Mouse (Mus musculus) spleen, adult 2 months (tissue): ENCODE measurements around the gene Spdl1. TPM values are rescaled to one million over a fixed set of nuclear protein-coding genes. Genes with fewer than 3 reads are reported as not detected.

Experiments used
- DNase-seq, 2 experiments: peaks; one replicate each; pipeline versions ENCODE4 v3.0.0 to v3.0.0-alpha.2; 2012 to 2021; ENCODE audit warnings: low spot score in 2 of 2, low read depth in 1 of 2
- H3K27ac ChIP-seq: fragments of 200-500 bp; 2 replicates; pipeline ENCODE4 v1.5.1; 2012; ENCODE audit warnings: low read length, inconsistent platforms; ENCODE audit not compliant: insufficient read depth
- H3K27me3 ChIP-seq: fragments of 200-500 bp; 2 replicates; pipeline ENCODE4 v1.6.1; 2012; ENCODE audit warnings: mild to moderate bottlenecking, moderate library complexity, low read length, inconsistent platforms; ENCODE audit not compliant: control insufficient read depth, insufficient read depth
- H3K36me3 ChIP-seq: fragments of 200-500 bp; 2 replicates; pipeline ENCODE4 v1.6.1; 2012; ENCODE audit warnings: mild to moderate bottlenecking, low read length, inconsistent platforms; ENCODE audit not compliant: control insufficient read depth, insufficient read depth
- H3K4me1 ChIP-seq: fragments of 200-500 bp; 2 replicates; pipeline ENCODE4 v1.6.1; 2011; ENCODE audit warnings: inconsistent platforms; ENCODE audit not compliant: control insufficient read depth, insufficient read depth, insufficient read length
- H3K4me3 ChIP-seq: fragments of 200-500 bp; 2 replicates; pipeline ENCODE4 v1.5.1; 2011; ENCODE audit warnings: mild to moderate bottlenecking, inconsistent platforms; ENCODE audit not compliant: insufficient read depth, insufficient read length; ENCODE audit errors: extremely low read depth
- CTCF ChIP-seq: fragments of 200-500 bp; IDR thresholded peaks from 2 replicates; pipeline ENCODE4 v1.5.1; 2011; ENCODE audit warnings: mild to moderate bottlenecking, inconsistent platforms; ENCODE audit not compliant: insufficient read depth, insufficient read length, insufficient replicate concordance; ENCODE audit errors: extremely low read depth
- POLR2A ChIP-seq: fragments of 200-500 bp; IDR thresholded peaks from 2 replicates; pipeline ENCODE4 v1.6.1; 2011; ENCODE audit warnings: low read depth, low read length, inconsistent platforms
- WGBS: fragments of 180-500 bp; shearing (Covaris S2); methylation state at CpG from one replicate; pipeline ENCODE4 v1.1.7; 2018; 5-methylcytosine and 5-hydroxymethylcytosine counted together
- polyA plus RNA-seq: library from polyadenylated mRNA; depleted of rRNA; stranded (reverse); fragments of >200 nt; gene quantifications from 2 replicates; pipeline ENCODE4 v1.2.3, GENCODE M21; 2012; rRNA removed

Gene Spdl1
- 0.96 and 1.1 TPM in 2 replicates for polyA plus RNA-seq

DNA sequence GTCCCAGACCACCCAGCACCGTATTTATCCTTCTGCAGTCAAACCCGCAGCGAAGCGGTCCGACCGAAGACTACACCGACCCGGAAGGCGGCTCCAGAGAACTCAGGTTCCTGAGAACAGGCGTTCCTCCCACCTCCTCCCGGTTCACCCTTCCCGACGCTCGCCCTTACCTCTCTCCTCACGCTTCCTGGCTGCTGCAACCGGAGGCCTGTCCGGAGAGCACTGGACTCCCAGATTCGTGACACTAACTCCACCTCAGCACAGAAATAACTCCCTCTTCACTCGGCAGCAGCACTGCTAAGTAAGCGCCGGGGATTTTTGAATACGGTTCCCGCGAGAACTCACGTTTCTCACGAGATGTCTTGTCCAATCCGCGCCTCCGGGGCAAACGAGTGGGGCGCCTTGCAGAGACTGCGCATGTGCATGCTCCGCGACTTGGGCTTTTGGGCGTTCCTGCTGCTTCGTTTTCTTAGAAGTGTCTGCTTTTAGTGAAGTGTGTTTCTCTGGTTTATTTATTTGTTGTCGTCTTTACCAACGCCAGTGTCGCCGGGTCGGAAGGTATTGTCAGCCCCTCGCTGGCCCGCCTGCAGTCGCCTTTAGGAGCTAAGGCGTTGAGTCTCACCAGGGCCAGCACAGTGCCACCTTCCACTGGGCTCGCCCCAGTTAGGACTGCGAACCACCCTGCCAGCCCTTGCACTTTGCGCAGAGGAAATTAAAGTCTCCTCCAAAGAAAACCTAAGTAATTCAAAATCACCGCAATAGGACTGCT lies at the start of gene Spdl1:
Gene Spdl1, minus strand, starts transcription at position 324 of the 769 bp plus-strand sequence.
- Histone ChIP-seq H3K4me1 (peaks cover 5% of the 10 kb centered on the region; the same call in 1 of the 2 replicates), H3K27ac (peak within 1 kb of the TSS; percentile 58), H3K4me3 (peak within 1 kb of the TSS; percentile 90), H3K27me3 (no peaks in the 10 kb centered on the region), H3K36me3 (peaks cover 6% of the 10 kb centered on the region)
- TF ChIP-seq CTCF (no peak), POLR2A (no peak)
- WGBS = under 1% methylated on average over 49 of the region's 49 CpGs
- DNase-seq = peak; percentile 92 to 96

- no peak for TF ChIP-seq POLR2A
- TF ChIP-seq CTCF = no peak
Observed at GRCm38 (mm10) chr11:34881528-34881927, 48.1 kb upstream of the Spdl1 start.

DNA sequence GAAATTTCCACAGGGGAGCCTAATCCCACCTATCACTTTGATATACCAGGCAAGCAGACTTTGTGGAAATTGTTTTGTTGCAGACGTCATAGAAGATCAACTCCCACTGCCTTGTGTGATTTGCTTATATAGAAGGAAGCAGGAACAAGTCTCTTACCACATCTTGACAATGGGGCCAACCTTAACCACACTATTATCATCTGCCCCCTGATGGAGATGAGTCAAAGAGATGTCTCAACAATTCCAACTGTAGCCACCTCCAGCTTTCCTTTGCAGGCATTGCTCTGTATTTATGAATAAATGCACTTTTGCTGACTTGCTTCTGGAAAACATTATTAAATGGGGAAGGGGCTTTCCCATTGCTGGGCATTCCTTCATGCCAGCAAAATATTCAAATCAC lies 46.2 kb upstream of the Spdl1 start:
- H3K27me3 ChIP-seq = no peaks in the 10 kb centered on the region
- no peak overlapping the region for H3K4me3 ChIP-seq
- no peak overlapping the region for H3K27ac ChIP-seq
- no peaks in the 10 kb centered on the region for H3K4me1 ChIP-seq
- TF ChIP-seq CTCF (no peak), POLR2A (no peak)
- H3K36me3 ChIP-seq = no peaks in the 10 kb centered on the region
- 73% methylated on average over 1 of the region's 1 CpGs for WGBS
- DNase-seq = no peak

More at GRCm38 (mm10) chr11:34881528-34881927, 48.1 kb upstream of the Spdl1 start:
- Histone ChIP-seq H3K27ac (no peak overlapping the region), H3K4me3 (no peak overlapping the region), H3K27me3 (no peaks in the 10 kb centered on the region), H3K36me3 (no peaks in the 10 kb centered on the region), H3K4me1 (no peaks in the 10 kb centered on the region)
- DNase-seq = no peak
- WGBS = 52% methylated on average over 5 of the region's 5 CpGs

GRCm38 (mm10) chr11:34873861-34874260 lies 40.4 kb upstream of the Spdl1 start:
- H3K36me3 ChIP-seq = no peaks in the 10 kb centered on the region
- no peaks in the 10 kb centered on the region for H3K4me1 ChIP-seq
- DNase-seq = no peak
- H3K27ac ChIP-seq = no peak overlapping the region
- TF ChIP-seq CTCF (no peak), POLR2A (no peak)
- no peaks in the 10 kb centered on the region for H3K27me3 ChIP-seq
- 82% methylated on average over 2 of the region's 2 CpGs for WGBS
- H3K4me3 ChIP-seq = no peak overlapping the region

DNA sequence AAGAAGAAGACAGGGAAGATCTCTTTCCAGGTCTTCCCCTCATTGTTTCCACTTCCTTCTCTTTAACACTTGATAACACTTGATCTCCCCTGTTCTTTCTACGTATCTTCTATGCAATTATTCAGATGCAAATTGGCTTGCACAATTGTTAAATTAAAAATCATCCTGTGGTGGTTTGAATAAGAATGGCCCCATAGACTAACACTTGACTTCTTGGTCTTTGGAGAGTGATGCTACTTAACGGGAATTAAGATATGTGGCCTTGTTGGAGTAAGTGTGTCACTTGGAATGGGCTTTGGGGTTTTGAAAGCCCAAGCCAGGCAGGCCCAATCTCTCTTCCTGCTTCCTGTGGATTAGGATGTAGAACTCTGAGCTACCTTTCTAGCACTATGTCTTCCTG lies 39.0 kb upstream of the Spdl1 start:
- no peak for DNase-seq
- no peak for TF ChIP-seq POLR2A
- Histone ChIP-seq H3K36me3 (no peaks in the 10 kb centered on the region), H3K27me3 (no peaks in the 10 kb centered on the region), H3K27ac (no peak overlapping the region), H3K4me3 (no peak overlapping the region), H3K4me1 (no peaks in the 10 kb centered on the region)
- 83% methylated on average over 2 of the region's 2 CpGs for WGBS

DNA sequence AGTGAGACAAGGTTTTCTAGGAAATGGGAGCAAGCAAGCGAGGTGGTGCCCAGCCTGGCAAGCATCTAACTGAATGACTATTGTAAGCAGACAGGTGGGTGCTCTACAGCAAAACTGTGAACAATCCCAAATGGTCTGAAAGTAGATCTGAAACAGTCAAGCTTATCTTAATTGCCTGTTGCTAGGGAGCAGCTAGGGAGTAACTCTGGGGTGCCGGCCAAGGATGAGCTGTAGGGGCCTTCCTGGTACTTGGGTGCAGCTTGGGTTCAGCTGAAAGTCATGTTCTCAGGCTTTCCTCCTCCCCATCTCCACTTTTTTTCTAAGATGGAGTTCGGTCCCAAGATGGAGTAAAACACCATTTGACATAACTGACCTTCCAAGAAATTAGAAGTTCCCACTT lies 38.5 kb upstream of the Spdl1 start:
- no peak overlapping the region for H3K4me3 ChIP-seq
- no peak for DNase-seq
- no peaks in the 10 kb centered on the region for H3K4me1 ChIP-seq
- H3K27me3 ChIP-seq = no peaks in the 10 kb centered on the region
- H3K27ac ChIP-seq = no peak overlapping the region
- H3K36me3 ChIP-seq = no peaks in the 10 kb centered on the region
- 77% methylated on average over 3 of the region's 3 CpGs for WGBS
- TF ChIP-seq CTCF = no peak
- no peak for TF ChIP-seq POLR2A

DNA sequence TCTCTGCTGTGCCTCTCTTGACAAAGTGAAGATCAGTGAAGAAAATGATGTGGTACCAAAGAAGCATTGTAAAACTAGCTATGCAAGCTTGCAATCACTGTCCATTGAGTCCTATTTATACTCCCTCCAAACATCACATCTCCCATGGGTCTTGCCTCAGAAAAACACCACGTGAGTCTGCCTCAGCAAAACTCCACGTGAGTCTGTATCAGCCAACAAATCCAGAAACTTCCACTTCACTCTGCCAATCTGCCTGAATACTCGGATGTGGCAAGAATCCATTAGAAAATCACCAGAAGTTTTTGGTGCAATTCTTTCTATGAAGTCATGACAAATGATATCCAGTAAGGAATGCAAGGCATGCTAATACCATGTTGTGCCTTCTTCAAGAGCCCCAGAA lies 38.0 kb upstream of the Spdl1 start:
- Histone ChIP-seq H3K36me3 (no peaks in the 10 kb centered on the region), H3K27ac (no peak overlapping the region), H3K27me3 (no peaks in the 10 kb centered on the region), H3K4me3 (no peak overlapping the region), H3K4me1 (no peaks in the 10 kb centered on the region)
- WGBS = 78% methylated on average over 3 of the region's 3 CpGs
- no peak for DNase-seq
- TF ChIP-seq POLR2A (no peak), CTCF (no peak)
